7 mouse cellular contexts compared by ENCODE assay signal in genomic region chr5:139364260-139364910, GRCm38 (mm10). TPM values are rescaled to one million over a fixed set of nuclear protein-coding genes. Genes with fewer than 3 reads are reported as not detected.
DNase-seq lines count a peak whose midpoint lies in the region; ATAC-seq and TF ChIP-seq lines count a peak whose summit lies in the region.

No protein-coding gene starts in this region.

- no peak overlapping the region; the same call in 1 of the 2 replicates for H3K9ac ChIP-seq in embryonic facial prominence, embryonic 12.5 days
- H3K9ac ChIP-seq in limb, embryonic 14.5 days (ENCODE audit: low read depth, low read length, severe bottlenecking), result 0 out of 2 replicates have a peak overlapping the region, but pooled peaks have one; percentile 12
- H3K9ac ChIP-seq in midbrain, embryonic 16.5 days (ENCODE audit: low read depth, low read length), result no peak overlapping the region

- H3K4me1 ChIP-seq in embryonic facial prominence, embryonic 12.5 days, result peaks cover 21% of the 10 kb centered on the region
- peaks cover 11% of the 10 kb centered on the region; the same call in 1 of the 2 replicates for H3K4me1 ChIP-seq in limb, embryonic 14.5 days (ENCODE audit: control insufficient read depth, insufficient read depth, low read length)
- H3K4me1 ChIP-seq in midbrain, embryonic 16.5 days (ENCODE audit: control insufficient read depth, insufficient read depth, low read length), result peaks cover 9% of the 10 kb centered on the region
- H3K4me1 ChIP-seq in spleen, adult 2 months (ENCODE audit: control insufficient read depth, insufficient read depth, insufficient read length), result peaks cover 42% of the 10 kb centered on the region

- TF ChIP-seq CTCF in spleen, adult 2 months (IDR thresholded peaks at IDR 0.05; ENCODE audit: extremely low read depth, insufficient read depth, insufficient read length, insufficient replicate concordance), result peak; percentile 95; the same call in 1 of the 2 replicates

- DNase-seq in adrenal gland, postnatal 25 days, result peak; percentile 85
- peak; percentile 92 for DNase-seq in heart, adult 8-10 months (ENCODE audit: low spot score)
- peak; percentile 95 for DNase-seq in kidney, adult 9 months
- peak; percentile 82 for DNase-seq in limb, embryonic 14.5 days (ENCODE audit: low spot score)
- DNase-seq in spleen, adult 2 months (ENCODE audit: low read depth in 1 of 2, low spot score in 2 of 2), result peak; percentile 49 to 83

- 16% methylated on average over 12 of the region's 12 CpGs for WGBS in embryonic facial prominence, embryonic 12.5 days
- WGBS in limb, embryonic 14.5 days, result 28% methylated on average over 12 of the region's 12 CpGs
- 43% methylated on average over 12 of the region's 12 CpGs for WGBS in midbrain, embryonic 16.5 days
- 17% methylated on average over 12 of the region's 12 CpGs for WGBS in spleen, adult 2 months

- 0 out of 2 replicates have a peak, but pooled peaks have one; percentile 18 for ATAC-seq in embryonic facial prominence, embryonic 12.5 days (ENCODE audit: insufficient number of reproducible peaks, insufficient read depth, low FRiP score, low TSS enrichment)
- peak; percentile 52 for ATAC-seq in limb, embryonic 14.5 days (ENCODE audit: low FRiP score, low read depth)
- ATAC-seq in midbrain, embryonic 16.5 days, result peak; percentile 79

- H3K36me3 ChIP-seq in embryonic facial prominence, embryonic 12.5 days, result no peaks in the 10 kb centered on the region
- peaks cover 6% of the 10 kb centered on the region for H3K36me3 ChIP-seq in limb, embryonic 14.5 days (ENCODE audit: control insufficient read depth, insufficient read depth, low read length)
- no peaks in the 10 kb centered on the region for H3K36me3 ChIP-seq in midbrain, embryonic 16.5 days (ENCODE audit: control insufficient read depth, insufficient read depth, low read length)
- H3K36me3 ChIP-seq in spleen, adult 2 months (ENCODE audit: control insufficient read depth, insufficient read depth, low read length), result no peaks in the 10 kb centered on the region

- H3K27me3 ChIP-seq in embryonic facial prominence, embryonic 12.5 days, result no peaks in the 10 kb centered on the region
- H3K27me3 ChIP-seq in limb, embryonic 14.5 days (ENCODE audit: control insufficient read depth, insufficient read depth, low read length), result no peaks in the 10 kb centered on the region
- no peaks in the 10 kb centered on the region for H3K27me3 ChIP-seq in midbrain, embryonic 16.5 days (ENCODE audit: control insufficient read depth, insufficient read depth, low read depth, low read length)
- H3K27me3 ChIP-seq in spleen, adult 2 months (ENCODE audit: control insufficient read depth, insufficient read depth, low read length), result no peaks in the 10 kb centered on the region

- peak overlapping the region; percentile 71 for H3K27ac ChIP-seq in embryonic facial prominence, embryonic 12.5 days
- H3K27ac ChIP-seq in limb, embryonic 14.5 days (replicated peaks; ENCODE audit: low read depth, low read length), result 0 out of 2 replicates have a peak overlapping the region, but pooled peaks have one; percentile 26
- H3K27ac ChIP-seq in midbrain, embryonic 16.5 days (ENCODE audit: low read length), result peak overlapping the region; percentile 46; the same call in 1 of the 2 replicates
- peak overlapping the region; percentile 41 for H3K27ac ChIP-seq in spleen, adult 2 months (ENCODE audit: insufficient read depth, low read length)

- no peaks in the 10 kb centered on the region for H3K9me3 ChIP-seq in embryonic facial prominence, embryonic 12.5 days
- H3K9me3 ChIP-seq in limb, embryonic 14.5 days (ENCODE audit: control insufficient read depth, low read length), result no peaks in the 10 kb centered on the region
- H3K9me3 ChIP-seq in midbrain, embryonic 16.5 days (replicated peaks; ENCODE audit: control insufficient read depth, low read length, poor library complexity, severe bottlenecking), result no peaks in the 10 kb centered on the region

- no peak for TF ChIP-seq POLR2A in limb, embryonic 14.5 days (IDR thresholded peaks at IDR 0.05; ENCODE audit: borderline replicate concordance, extremely low read depth, insufficient read depth, insufficient read length)
- TF ChIP-seq POLR2A in spleen, adult 2 months (IDR thresholded peaks at IDR 0.05; ENCODE audit: low read depth, low read length), result no peak

- peak overlapping the region; percentile 20 for H3K4me2 ChIP-seq in embryonic facial prominence, embryonic 12.5 days (replicated peaks)
- H3K4me2 ChIP-seq in limb, embryonic 14.5 days (replicated peaks; ENCODE audit: low read depth, low read length, severe bottlenecking), result no peak overlapping the region; the same call in 1 of the 2 replicates
- H3K4me2 ChIP-seq in midbrain, embryonic 16.5 days (ENCODE audit: low read length), result no peak overlapping the region

- H3K4me3 ChIP-seq in embryonic facial prominence, embryonic 12.5 days, result no peak overlapping the region
- H3K4me3 ChIP-seq in limb, embryonic 14.5 days (replicated peaks; ENCODE audit: low read length), result no peak overlapping the region
- no peak overlapping the region for H3K4me3 ChIP-seq in midbrain, embryonic 16.5 days (ENCODE audit: low read depth, low read length)
- H3K4me3 ChIP-seq in spleen, adult 2 months (ENCODE audit: extremely low read depth, insufficient read depth, insufficient read length), result no peak overlapping the region

RNA-seq across cellular contexts. Expression of gene Cyp2w1, which starts 12.0 kb away (rescaled TPM):
- not detected in 2 replicates for total RNA-seq in adrenal gland, postnatal 25 days (2021)
- 2.6 and 4.1 TPM in 2 replicates for polyA plus RNA-seq in embryonic facial prominence, embryonic 12.5 days (2016; fragmentation: Nextera tagmentation; extraction: Ambion mirVana)
- not detected for total RNA-seq in heart, adult 8-10 months (2022)
- polyA plus RNA-seq in limb, embryonic 14.5 days (2012; rRNA removed), result 29.3 and 36.2 TPM in 2 replicates
- 19.6 and 20.7 TPM in 2 replicates for polyA plus RNA-seq in limb, embryonic 14.5 days (2014; fragmentation: Nextera tagmentation; extraction: Ambion mirVana)
- polyA plus RNA-seq in midbrain, embryonic 16.5 days (2015; fragmentation: Nextera tagmentation; extraction: Ambion mirVana), result not detected in 2 replicates
- not detected in 2 replicates for polyA plus RNA-seq in spleen, adult 2 months (2012; rRNA removed)

RNA-seq across cellular contexts. Expression of gene Gpr146, which starts 13.1 kb away (rescaled TPM):
- 13.1 and 16.0 TPM in 2 replicates for total RNA-seq in adrenal gland, postnatal 25 days (2021)
- polyA plus RNA-seq in embryonic facial prominence, embryonic 12.5 days (2016; fragmentation: Nextera tagmentation; extraction: Ambion mirVana), result 1.7 and 1.9 TPM in 2 replicates
- total RNA-seq in heart, adult 8-10 months (2022), result 10 to 100 TPM; 43.1 to 55.6 (median 47.0) TPM
- 1.9 and 2.4 TPM in 2 replicates for polyA plus RNA-seq in limb, embryonic 14.5 days (2012; rRNA removed)
- polyA plus RNA-seq in limb, embryonic 14.5 days (2014; fragmentation: Nextera tagmentation; extraction: Ambion mirVana), result 2.3 and 2.5 TPM in 2 replicates
- polyA plus RNA-seq in midbrain, embryonic 16.5 days (2015; fragmentation: Nextera tagmentation; extraction: Ambion mirVana), result 2.5 and 2.9 TPM in 2 replicates
- polyA plus RNA-seq in spleen, adult 2 months (2012; rRNA removed), result 32.2 and 36.3 TPM in 2 replicates

RNA-seq across cellular contexts. Expression of gene Cox19, which starts 13.2 kb away (rescaled TPM):
- 61.7 and 66.5 TPM in 2 replicates for total RNA-seq in adrenal gland, postnatal 25 days (2021)
- 110 and 112 TPM in 2 replicates for polyA plus RNA-seq in embryonic facial prominence, embryonic 12.5 days (2016; fragmentation: Nextera tagmentation; extraction: Ambion mirVana)
- total RNA-seq in heart, adult 8-10 months (2022), result 100 to 1,000 TPM in 3 of 4 experiments, 10 to 100 TPM in 1; 96.9 to 114 (median 106) TPM
- 77.8 and 90.6 TPM in 2 replicates for polyA plus RNA-seq in limb, embryonic 14.5 days (2012; rRNA removed)
- 108 and 111 TPM in 2 replicates for polyA plus RNA-seq in limb, embryonic 14.5 days (2014; fragmentation: Nextera tagmentation; extraction: Ambion mirVana)
- polyA plus RNA-seq in midbrain, embryonic 16.5 days (2015; fragmentation: Nextera tagmentation; extraction: Ambion mirVana), result 102 and 105 TPM in 2 replicates
- polyA plus RNA-seq in spleen, adult 2 months (2012; rRNA removed), result 27.2 and 36.2 TPM in 2 replicates

RNA-seq across cellular contexts. Expression of gene Adap1, which starts 39.0 kb away (rescaled TPM):
- total RNA-seq in adrenal gland, postnatal 25 days (2021), result 2.4 and 4.3 TPM in 2 replicates
- 2.4 and 3.0 TPM in 2 replicates for polyA plus RNA-seq in embryonic facial prominence, embryonic 12.5 days (2016; fragmentation: Nextera tagmentation; extraction: Ambion mirVana)
- 1 to 10 TPM; 2.1 to 4.2 (median 2.9) TPM for total RNA-seq in heart, adult 8-10 months (2022)
- 2.5 and 2.9 TPM in 2 replicates for polyA plus RNA-seq in limb, embryonic 14.5 days (2012; rRNA removed)
- polyA plus RNA-seq in limb, embryonic 14.5 days (2014; fragmentation: Nextera tagmentation; extraction: Ambion mirVana), result 1.7 and 2.7 TPM in 2 replicates
- 66.9 and 68.5 TPM in 2 replicates for polyA plus RNA-seq in midbrain, embryonic 16.5 days (2015; fragmentation: Nextera tagmentation; extraction: Ambion mirVana)
- polyA plus RNA-seq in spleen, adult 2 months (2012; rRNA removed), result 23.2 and 29.5 TPM in 2 replicates

RNA-seq across cellular contexts. Expression of gene C130050O18Rik, which starts 40.7 kb away (rescaled TPM):
- 0.49 and 0.57 TPM in 2 replicates for total RNA-seq in adrenal gland, postnatal 25 days (2021)
- 0.77 and 1.2 TPM in 2 replicates for polyA plus RNA-seq in embryonic facial prominence, embryonic 12.5 days (2016; fragmentation: Nextera tagmentation; extraction: Ambion mirVana)
- 1 to 10 TPM in 1 of 4 experiments, under 1 TPM in 3; 0.49 to 1.2 (median 0.72) TPM for total RNA-seq in heart, adult 8-10 months (2022)
- polyA plus RNA-seq in limb, embryonic 14.5 days (2012; rRNA removed), result 9.1 and 10.6 TPM in 2 replicates
- 6.4 and 7.5 TPM in 2 replicates for polyA plus RNA-seq in limb, embryonic 14.5 days (2014; fragmentation: Nextera tagmentation; extraction: Ambion mirVana)
- polyA plus RNA-seq in midbrain, embryonic 16.5 days (2015; fragmentation: Nextera tagmentation; extraction: Ambion mirVana), result 0.14 and 0.39 TPM in 2 replicates
- 8.1 and 11.9 TPM in 2 replicates for polyA plus RNA-seq in spleen, adult 2 months (2012; rRNA removed)

Comparison
In these comparisons a context has a peak if more than half of its experiments do, and no peak if none do; other contexts are left out.
1. ATAC-seq: peak in every context shown above with its lines; median percentile 79 in midbrain, embryonic 16.5 days; 52 in limb, embryonic 14.5 days; 18 in embryonic facial prominence, embryonic 12.5 days.